Mouse (Mus musculus): ENCODE measurements around the gene Grpel1. TPM values are rescaled to one million over a fixed set of nuclear protein-coding genes. Genes with fewer than 3 reads are reported as not detected.

Grpel1 gene
- total RNA-seq, 1 experiment, result 45.0 TPM

GRCm38 (mm10) chr5:36478540-36479420 lies 14.0 kb downstream of the Grpel1 start:
- in situ Hi-C loops (cut with MboI; ENCODE audit: low sequenced_read_pairs in 2 of 2, unreplicated experiment in 2 of 2), result no loop called here
- TF ChIP-seq ZC3H11A (IDR thresholded peaks at IDR 0.05; ENCODE audit: borderline replicate concordance, low read depth, low read length) (no peak), CHD2 (IDR thresholded peaks at IDR 0.05; ENCODE audit: low read depth, low read length) (no peak), HCFC1 (IDR thresholded peaks at IDR 0.05; ENCODE audit: borderline replicate concordance, insufficient read depth, low read length) (no peak), MAFK (IDR thresholded peaks at IDR 0.05; ENCODE audit: insufficient read depth, low read depth, low read length) (no peak), ZNF384 (IDR thresholded peaks at IDR 0.05; ENCODE audit: low read depth, low read length) (no peak)

GRCm38 (mm10) chr5:36479735-36480134 lies 14.9 kb downstream of the Grpel1 start:
- no peaks in the 10 kb centered on the region for H3K9me3 ChIP-seq (ENCODE audit: control insufficient read depth, insufficient read depth, low read depth, low read length)
- in situ Hi-C loops (cut with MboI; ENCODE audit: low sequenced_read_pairs in 2 of 2, unreplicated experiment in 2 of 2), result no loop called here
- no peak overlapping the region for H3K9ac ChIP-seq (ENCODE audit: insufficient read depth, low read depth, low read length, poor library complexity, severe bottlenecking)
- no peak for DNase-seq (ENCODE audit: low read depth, low spot score)
- no peak overlapping the region for H3K4me3 ChIP-seq (ENCODE audit: insufficient read depth in 1 of 2, low read depth in 1 of 2, low read length in 2 of 2, poor library complexity in 1 of 2, severe bottlenecking in 1 of 2)
- no peak overlapping the region for H3K27ac ChIP-seq (ENCODE audit: insufficient read depth, low read depth, low read length, poor library complexity, severe bottlenecking)
- H3K36me3 ChIP-seq (ENCODE audit: control insufficient read depth, insufficient read depth, low read length, poor library complexity, severe bottlenecking), result no peaks in the 10 kb centered on the region; the same call in 1 of the 2 replicates
- peaks cover 0 to 3% of the 10 kb centered on the region in 2 experiments; a peak in 1 of 4 replicates for H3K4me1 ChIP-seq (ENCODE audit: control insufficient read depth in 2 of 2, insufficient read depth in 2 of 2, low read length in 2 of 2, poor library complexity in 1 of 2)
- TF ChIP-seq HCFC1 (IDR thresholded peaks at IDR 0.05; ENCODE audit: borderline replicate concordance, insufficient read depth, low read length) (no peak), ZNF384 (IDR thresholded peaks at IDR 0.05; ENCODE audit: low read depth, low read length) (no peak), CHD2 (IDR thresholded peaks at IDR 0.05; ENCODE audit: low read depth, low read length) (no peak), ZC3H11A (IDR thresholded peaks at IDR 0.05; ENCODE audit: borderline replicate concordance, low read depth, low read length) (no peak), MAFK (IDR thresholded peaks at IDR 0.05; ENCODE audit: insufficient read depth, low read depth, low read length) (no peak)

More at GRCm38 (mm10) chr5:36478540-36479420, 14.0 kb downstream of the Grpel1 start:
- no peak overlapping the region for H3K9ac ChIP-seq (ENCODE audit: insufficient read depth, low read depth, low read length, poor library complexity, severe bottlenecking)
- H3K9me3 ChIP-seq (ENCODE audit: control insufficient read depth, insufficient read depth, low read depth, low read length), result no peaks in the 10 kb centered on the region
- peaks cover 3% of the 10 kb centered on the region; the same call in 1 of the 2 replicates for H3K36me3 ChIP-seq (ENCODE audit: control insufficient read depth, insufficient read depth, low read length, poor library complexity, severe bottlenecking)
- 0 out of 4 replicates have a peak, but pooled peaks cover 0 to 3% of the 10 kb centered on the region in 2 experiments for H3K4me1 ChIP-seq (ENCODE audit: control insufficient read depth in 2 of 2, insufficient read depth in 2 of 2, low read length in 2 of 2, poor library complexity in 1 of 2)
- no peak for DNase-seq (ENCODE audit: low read depth, low spot score)
- no peak overlapping the region for H3K4me3 ChIP-seq (ENCODE audit: insufficient read depth in 1 of 2, low read depth in 1 of 2, low read length in 2 of 2, poor library complexity in 1 of 2, severe bottlenecking in 1 of 2)
- no peak overlapping the region for H3K27ac ChIP-seq (ENCODE audit: insufficient read depth, low read depth, low read length, poor library complexity, severe bottlenecking)

- H3K9me3 ChIP-seq (ENCODE audit: control insufficient read depth, insufficient read depth, low read depth, low read length), result no peaks in the 10 kb centered on the region
- no peaks in the 10 kb centered on the region; the same call in 1 of the 2 replicates for H3K36me3 ChIP-seq (ENCODE audit: control insufficient read depth, insufficient read depth, low read length, poor library complexity, severe bottlenecking)
Observed at GRCm38 (mm10) chr5:36480398-36480797, 15.6 kb downstream of the Grpel1 start.

GRCm38 (mm10) chr5:36481114-36481513 lies 16.3 kb downstream of the Grpel1 start:
- no peaks in the 10 kb centered on the region; the same call in 1 of the 2 replicates for H3K36me3 ChIP-seq (ENCODE audit: control insufficient read depth, insufficient read depth, low read length, poor library complexity, severe bottlenecking)
- in situ Hi-C loops (cut with MboI; ENCODE audit: low sequenced_read_pairs in 2 of 2, unreplicated experiment in 2 of 2), result no loop called here
- no peak overlapping the region for H3K4me3 ChIP-seq (ENCODE audit: insufficient read depth in 1 of 2, low read depth in 1 of 2, low read length in 2 of 2, poor library complexity in 1 of 2, severe bottlenecking in 1 of 2)
- TF ChIP-seq ZC3H11A (IDR thresholded peaks at IDR 0.05; ENCODE audit: borderline replicate concordance, low read depth, low read length) (no peak), HCFC1 (IDR thresholded peaks at IDR 0.05; ENCODE audit: borderline replicate concordance, insufficient read depth, low read length) (no peak), MAFK (IDR thresholded peaks at IDR 0.05; ENCODE audit: insufficient read depth, low read depth, low read length) (no peak), ZNF384 (IDR thresholded peaks at IDR 0.05; ENCODE audit: low read depth, low read length) (no peak), CHD2 (IDR thresholded peaks at IDR 0.05; ENCODE audit: low read depth, low read length) (no peak)
- H3K27ac ChIP-seq (ENCODE audit: insufficient read depth, low read depth, low read length, poor library complexity, severe bottlenecking), result no peak overlapping the region
- H3K9ac ChIP-seq (ENCODE audit: insufficient read depth, low read depth, low read length, poor library complexity, severe bottlenecking), result no peak overlapping the region
- H3K4me1 ChIP-seq (ENCODE audit: control insufficient read depth in 2 of 2, insufficient read depth in 2 of 2, low read length in 2 of 2, poor library complexity in 1 of 2), result peaks cover 0 to 8% of the 10 kb centered on the region in 2 experiments; a peak in 1 of 4 replicates
- no peaks in the 10 kb centered on the region for H3K9me3 ChIP-seq (ENCODE audit: control insufficient read depth, insufficient read depth, low read depth, low read length)
- no peak for DNase-seq (ENCODE audit: low read depth, low spot score)

More at GRCm38 (mm10) chr5:36480398-36480797, 15.6 kb downstream of the Grpel1 start:
- H3K4me3 ChIP-seq (ENCODE audit: insufficient read depth in 1 of 2, low read depth in 1 of 2, low read length in 2 of 2, poor library complexity in 1 of 2, severe bottlenecking in 1 of 2), result no peak overlapping the region
- peaks cover 0 to 8% of the 10 kb centered on the region in 2 experiments; a peak in 1 of 4 replicates for H3K4me1 ChIP-seq (ENCODE audit: control insufficient read depth in 2 of 2, insufficient read depth in 2 of 2, low read length in 2 of 2, poor library complexity in 1 of 2)
- TF ChIP-seq ZC3H11A (IDR thresholded peaks at IDR 0.05; ENCODE audit: borderline replicate concordance, low read depth, low read length) (no peak), ZNF384 (IDR thresholded peaks at IDR 0.05; ENCODE audit: low read depth, low read length) (no peak), CHD2 (IDR thresholded peaks at IDR 0.05; ENCODE audit: low read depth, low read length) (no peak), HCFC1 (IDR thresholded peaks at IDR 0.05; ENCODE audit: borderline replicate concordance, insufficient read depth, low read length) (no peak), MAFK (IDR thresholded peaks at IDR 0.05; ENCODE audit: insufficient read depth, low read depth, low read length) (no peak)
- H3K27ac ChIP-seq (ENCODE audit: insufficient read depth, low read depth, low read length, poor library complexity, severe bottlenecking), result no peak overlapping the region
- DNase-seq (ENCODE audit: low read depth, low spot score), result no peak
- in situ Hi-C loops (cut with MboI; ENCODE audit: low sequenced_read_pairs in 2 of 2, unreplicated experiment in 2 of 2), result no loop called here
- no peak overlapping the region for H3K9ac ChIP-seq (ENCODE audit: insufficient read depth, low read depth, low read length, poor library complexity, severe bottlenecking)
